Mouse (Mus musculus): ENCODE measurements around the gene Ints1.
A peak's percentile ranks its signal among the peaks of the same experiment; 100 is the strongest.

The Ints1 gene

DNA sequence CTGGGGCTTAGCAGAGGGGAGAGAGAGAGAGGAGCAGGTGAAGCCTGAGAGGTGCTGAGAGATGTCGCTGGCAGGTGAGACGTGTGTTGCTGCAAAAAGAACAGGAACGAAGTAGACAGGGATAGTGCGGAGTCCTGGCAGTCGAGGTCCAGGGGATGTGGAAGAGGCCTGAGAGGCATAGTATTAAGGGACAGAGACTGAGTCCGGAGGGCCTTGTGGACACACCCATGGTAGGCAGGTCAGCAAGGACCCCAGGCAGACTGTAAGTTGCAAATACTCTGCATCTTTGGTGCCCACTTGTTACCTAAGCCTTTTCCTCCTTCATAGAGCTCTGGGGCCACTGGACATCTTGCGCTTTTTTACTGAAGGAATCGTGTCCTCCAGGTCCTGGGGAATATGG is 25.8 kb upstream of the Ints1 start:
- DNase-seq (ENCODE audit: low read depth, low spot score) = no peak

DNA sequence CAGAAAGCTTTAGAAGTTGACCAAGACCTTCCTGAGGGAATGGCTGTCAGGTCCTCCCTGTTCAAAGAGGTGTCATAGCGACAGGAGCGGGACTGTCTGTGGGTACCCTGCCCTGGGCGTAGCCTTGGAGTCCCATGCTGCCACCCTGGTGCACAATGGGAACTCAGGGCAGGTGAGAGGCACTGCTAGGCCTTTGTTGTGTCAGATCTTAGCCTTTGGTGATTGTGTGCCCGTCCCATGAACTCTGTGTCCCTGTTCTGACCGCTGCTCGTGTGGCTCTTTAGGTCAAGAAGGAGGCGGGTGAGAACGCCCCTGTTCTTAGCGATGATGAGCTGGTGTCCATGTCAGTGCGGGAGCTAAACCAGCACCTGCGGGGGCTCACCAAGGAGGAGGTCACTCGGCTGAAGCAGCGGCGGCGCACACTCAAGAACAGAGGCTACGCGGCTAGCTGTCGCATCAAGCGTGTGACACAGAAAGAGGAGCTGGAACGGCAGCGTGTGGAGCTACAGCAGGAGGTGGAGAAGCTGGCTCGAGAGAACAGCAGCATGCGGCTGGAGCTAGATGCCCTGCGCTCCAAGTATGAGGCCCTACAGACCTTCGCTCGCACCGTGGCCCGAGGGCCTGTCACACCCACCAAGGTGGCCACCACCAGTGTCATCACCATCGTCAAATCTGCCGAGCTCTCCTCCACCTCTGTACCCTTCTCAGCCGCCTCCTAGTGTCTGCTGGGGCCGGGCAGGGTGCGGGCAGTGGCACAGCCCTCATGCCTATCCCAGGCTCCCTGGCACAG is 24.5 kb upstream of the Ints1 start:
- DNase-seq (ENCODE audit: low read depth, low spot score) = no peak

DNA sequence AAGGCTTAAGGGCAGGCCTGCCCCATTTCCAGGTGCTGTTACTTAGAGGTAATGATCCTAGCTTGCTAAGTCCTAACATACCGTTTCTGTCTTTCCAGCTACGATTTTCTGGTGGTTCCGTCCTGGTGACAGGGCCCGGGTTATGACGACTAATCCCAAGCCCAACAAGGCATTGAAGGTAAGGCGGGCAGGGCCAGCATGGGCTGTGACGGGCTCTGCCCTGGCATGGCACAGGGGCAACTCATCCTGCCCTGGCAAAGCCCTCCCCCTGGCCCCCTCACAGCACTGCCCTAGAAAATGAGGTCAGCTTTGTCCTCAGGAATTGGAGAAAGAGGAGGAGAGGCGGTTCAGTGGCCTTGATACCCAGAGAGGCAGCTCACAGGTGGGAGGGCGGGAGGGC is 23.6 kb upstream of the Ints1 start:
- DNase-seq (ENCODE audit: low read depth, low spot score) = no peak

DNA sequence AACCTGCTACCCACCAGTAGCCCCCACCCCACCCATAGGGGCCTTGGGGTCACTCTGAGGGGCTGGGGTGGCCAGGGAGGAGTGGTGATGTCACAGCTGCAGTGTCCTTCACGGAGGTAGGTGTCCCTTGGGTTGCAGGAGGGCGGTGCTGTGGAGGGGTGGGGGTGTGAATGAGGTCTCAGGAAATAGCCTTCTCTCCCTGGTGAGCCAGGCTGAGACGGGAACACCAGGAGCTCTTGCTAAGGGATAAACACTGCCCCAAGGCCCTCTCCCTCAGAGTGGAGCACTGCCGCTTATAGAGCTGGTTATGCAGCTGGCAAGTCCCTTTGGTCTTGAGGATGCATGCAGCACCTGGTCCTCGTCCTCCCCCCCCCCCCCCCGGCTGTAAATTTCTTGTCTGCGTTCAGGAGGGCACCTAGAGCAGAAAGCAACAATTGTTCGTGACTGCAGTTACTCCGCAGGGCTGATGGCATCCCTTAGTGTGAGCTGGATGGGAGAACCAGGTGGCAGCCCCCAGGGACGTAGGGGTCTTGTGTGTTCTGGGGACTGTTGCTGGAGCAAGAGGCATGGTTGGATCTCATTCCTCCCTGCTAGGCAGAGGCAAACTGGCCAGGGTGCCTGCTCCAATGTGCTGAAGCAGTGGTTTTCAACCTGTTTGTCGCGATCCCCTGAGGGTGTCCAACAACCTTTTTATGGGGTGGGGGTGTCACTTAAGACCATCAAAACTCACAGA is 22.9 kb upstream of the Ints1 start:
- no peak for DNase-seq (ENCODE audit: low read depth, low spot score)

DNA sequence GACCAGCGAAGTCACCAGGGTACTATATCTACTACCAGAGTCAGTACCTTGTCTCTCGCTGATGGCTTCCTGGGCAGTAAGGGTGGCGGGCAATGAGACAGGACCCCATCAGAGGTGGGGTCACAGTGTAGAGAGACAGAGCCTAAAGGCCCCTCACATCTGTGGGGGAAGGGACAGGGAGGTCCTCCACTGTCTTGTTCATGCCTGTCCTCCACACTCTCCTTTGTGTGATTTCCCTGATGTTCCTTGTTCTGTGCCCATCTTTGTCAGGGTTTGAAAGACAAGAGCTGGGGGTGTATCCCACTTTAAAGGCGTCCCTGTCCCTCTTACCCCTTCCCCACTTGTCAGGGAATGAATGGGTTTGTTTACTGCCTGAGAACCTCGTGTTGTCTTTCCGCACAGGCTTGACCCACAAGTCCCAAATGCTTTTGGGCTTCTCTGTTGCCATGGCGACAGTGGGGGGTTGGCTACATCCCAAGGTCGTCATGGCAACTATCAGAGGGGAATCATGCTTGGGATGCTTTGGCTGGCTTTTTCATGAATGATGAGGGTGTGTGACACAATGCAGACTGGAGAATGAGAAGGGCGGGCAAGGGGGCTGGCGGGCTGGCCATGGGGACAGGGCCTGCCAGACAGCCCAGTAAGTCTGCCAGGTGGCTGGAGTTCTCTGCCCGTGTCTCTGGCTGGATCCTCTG is 22.1 kb upstream of the Ints1 start:
- DNase-seq (ENCODE audit: low read depth, low spot score) = no peak

DNA sequence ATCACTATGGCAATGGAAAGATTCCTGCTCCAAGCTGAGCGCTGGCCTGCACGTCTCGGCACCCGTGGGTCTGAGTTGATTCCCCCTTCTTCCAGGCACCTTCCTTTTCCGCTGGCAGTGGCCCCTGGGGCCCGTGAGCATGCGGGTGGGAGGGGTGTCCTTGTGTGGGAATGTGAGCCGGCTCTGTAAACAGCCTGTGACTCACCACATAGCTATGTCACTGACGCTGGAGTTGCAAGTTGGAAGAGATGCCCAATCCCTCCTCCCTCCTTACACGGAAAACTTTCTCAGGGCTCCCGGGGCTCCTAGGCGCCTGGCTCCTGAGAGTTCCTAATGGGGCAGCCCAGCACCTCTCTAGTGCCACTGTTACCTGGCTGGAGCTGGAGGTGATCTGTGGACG is 21.4 kb upstream of the Ints1 start:
- DNase-seq (ENCODE audit: low read depth, low spot score) = no peak

DNA sequence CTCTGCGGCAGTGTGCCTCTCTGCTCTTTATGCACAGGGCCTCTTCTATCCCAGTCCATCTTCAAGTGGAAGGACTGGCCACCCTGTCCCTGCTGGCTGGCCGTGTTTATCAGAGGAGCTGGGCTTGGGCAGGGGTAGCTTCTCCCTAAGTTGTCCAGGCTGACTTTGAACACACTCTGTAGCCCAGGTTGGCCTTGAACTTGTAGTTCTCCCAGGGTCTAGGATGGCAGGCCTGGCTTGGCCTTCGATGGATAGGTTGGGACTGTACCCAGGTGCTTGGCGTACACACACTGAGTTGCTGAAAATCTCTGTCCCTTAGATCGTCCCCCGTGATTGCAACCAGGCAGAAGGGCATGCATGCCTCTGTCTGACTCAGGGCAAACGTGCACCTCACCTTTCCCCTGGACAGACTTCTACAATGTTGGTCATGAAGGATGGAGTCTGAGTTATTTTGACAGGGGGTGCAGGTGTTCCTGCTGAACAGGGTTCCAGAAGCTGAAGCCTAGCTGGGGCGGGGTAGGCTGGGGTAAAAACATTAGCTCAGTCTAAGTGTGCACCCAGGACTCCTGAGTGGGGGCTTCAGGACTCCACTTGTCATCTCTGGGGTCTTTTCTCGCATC is 20.6 kb upstream of the Ints1 start:
- no peak for DNase-seq (ENCODE audit: low read depth, low spot score)

DNA sequence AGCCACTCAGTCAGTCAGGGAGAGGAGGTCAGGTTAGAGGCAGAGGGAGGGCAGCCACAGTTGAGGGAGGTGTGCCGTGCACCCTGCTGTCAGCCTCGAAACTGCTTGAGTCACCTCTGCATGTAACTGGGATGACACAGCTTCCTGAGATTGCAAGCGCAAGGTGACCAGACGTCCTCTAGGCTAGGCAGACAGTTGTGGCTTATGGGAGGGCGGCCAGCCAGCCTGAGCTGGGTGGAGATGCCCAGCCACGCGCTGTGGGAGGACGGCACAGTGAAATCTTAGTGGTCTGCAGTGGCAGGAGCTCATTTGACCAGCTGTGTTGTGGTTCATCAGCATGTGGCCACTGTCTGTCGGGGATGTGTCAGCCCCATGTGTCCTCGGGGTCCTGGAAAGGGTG is 19.5 kb upstream of the Ints1 start:
- DNase-seq (ENCODE audit: low read depth, low spot score) = peak; percentile 46

DNA sequence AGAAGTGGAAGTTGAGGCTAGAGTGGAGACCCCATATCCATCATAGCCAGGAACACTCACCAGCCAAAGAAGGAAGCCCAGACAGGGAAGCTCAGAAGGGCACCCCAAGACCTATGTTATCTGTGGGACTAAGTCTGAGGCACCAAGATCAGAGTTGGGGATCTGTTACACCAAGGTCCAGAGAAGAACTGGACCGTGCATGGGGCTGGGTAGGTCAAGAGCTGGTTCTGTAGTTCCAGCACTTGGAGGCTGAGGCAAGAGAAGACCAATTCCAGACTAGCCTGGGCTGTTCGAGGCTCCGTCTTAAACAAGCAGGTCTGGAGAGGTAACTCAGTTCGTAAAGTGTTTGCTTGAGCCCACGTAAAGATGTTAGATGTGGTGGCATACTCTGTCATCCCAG is 18.7 kb upstream of the Ints1 start:
- no peak for DNase-seq (ENCODE audit: low read depth, low spot score)

DNA sequence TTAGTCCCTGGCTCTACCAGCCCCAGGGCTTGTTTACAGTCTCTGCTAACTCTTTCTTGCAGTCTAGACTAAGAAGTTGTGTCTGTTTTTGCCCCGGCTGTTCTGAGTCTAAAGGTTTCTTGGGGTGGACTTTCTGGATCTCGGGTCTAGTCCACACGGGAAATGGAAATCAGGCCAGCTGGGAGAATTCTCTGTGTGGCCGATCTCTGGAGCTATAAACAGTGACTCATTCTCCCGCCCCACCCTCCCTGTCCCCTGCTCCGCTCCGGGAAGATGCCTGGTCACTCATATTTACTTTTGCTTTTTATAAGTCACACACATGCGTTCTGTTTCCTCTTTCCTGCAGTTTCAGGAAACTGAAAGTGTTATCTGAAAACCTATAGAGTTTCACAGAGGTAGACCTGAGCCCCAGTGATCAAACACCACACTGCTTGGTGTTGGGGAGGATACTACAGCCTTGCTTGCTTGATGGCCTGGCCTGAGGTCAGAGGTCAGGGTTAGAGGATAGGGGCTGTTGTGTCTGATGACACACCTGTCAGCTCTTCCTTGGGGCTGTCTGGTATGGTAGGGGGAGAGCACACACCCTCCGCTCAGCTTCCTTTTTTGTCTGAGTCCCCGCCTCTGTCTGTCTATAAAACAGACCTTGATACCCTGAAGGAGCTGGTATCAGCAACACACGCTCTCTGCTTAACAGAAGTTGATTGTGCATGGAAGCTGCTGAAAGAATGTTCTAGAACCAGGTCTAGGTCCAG is 18.0 kb upstream of the Ints1 start:
- DNase-seq (ENCODE audit: low read depth, low spot score) = peak; percentile 48

DNA sequence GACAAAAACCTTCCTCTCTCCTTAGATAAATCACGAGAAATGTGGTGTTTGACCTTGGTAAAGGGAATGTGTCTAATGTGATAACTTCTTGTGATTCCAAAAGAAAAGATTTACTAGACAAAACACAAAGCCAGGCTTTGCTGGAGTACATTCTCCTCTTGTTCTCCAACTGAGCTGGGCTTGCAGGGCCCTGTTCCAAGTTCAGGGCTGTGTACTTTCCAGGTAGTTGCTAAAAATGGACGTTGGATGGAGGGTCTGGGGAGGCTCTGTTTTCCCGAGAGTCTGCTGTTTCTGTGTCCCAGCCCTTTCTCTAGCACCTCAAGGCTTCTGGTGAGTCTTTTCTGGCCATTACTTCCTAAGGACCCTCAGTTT is 17.5 kb upstream of the Ints1 start:
- no peak for DNase-seq (ENCODE audit: low read depth, low spot score)

DNA sequence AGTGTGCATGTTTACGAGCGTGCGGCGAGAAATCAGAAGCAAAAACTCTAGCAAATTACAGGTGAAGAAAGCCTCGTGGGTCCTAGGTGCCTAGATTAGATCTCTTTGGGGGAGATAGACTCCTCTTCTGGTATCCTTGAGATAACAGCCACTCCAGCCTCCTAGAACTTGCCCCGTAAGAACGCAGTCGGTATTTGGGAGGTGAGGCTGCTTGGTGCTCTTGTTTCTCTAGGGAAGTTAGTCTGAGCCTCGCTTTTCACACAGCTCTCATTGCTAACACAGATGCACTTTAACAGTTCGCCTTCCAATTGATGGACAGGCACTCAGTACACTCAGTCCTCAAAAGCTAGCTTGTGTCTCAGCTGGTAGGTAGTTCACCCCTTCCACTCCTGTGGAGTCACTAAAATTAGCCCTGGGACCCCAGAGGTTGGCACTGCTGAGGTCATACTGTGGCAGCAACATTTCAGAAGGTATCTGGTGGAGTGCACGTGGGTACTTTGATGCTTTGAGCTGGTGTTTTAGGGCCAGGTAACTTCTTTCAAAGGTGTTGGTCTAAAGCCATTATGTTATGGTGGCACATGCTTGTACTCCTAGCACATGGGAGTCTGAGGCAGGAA is 16.8 kb upstream of the Ints1 start:
- DNase-seq (ENCODE audit: low read depth, low spot score) = peak; percentile 30

DNA sequence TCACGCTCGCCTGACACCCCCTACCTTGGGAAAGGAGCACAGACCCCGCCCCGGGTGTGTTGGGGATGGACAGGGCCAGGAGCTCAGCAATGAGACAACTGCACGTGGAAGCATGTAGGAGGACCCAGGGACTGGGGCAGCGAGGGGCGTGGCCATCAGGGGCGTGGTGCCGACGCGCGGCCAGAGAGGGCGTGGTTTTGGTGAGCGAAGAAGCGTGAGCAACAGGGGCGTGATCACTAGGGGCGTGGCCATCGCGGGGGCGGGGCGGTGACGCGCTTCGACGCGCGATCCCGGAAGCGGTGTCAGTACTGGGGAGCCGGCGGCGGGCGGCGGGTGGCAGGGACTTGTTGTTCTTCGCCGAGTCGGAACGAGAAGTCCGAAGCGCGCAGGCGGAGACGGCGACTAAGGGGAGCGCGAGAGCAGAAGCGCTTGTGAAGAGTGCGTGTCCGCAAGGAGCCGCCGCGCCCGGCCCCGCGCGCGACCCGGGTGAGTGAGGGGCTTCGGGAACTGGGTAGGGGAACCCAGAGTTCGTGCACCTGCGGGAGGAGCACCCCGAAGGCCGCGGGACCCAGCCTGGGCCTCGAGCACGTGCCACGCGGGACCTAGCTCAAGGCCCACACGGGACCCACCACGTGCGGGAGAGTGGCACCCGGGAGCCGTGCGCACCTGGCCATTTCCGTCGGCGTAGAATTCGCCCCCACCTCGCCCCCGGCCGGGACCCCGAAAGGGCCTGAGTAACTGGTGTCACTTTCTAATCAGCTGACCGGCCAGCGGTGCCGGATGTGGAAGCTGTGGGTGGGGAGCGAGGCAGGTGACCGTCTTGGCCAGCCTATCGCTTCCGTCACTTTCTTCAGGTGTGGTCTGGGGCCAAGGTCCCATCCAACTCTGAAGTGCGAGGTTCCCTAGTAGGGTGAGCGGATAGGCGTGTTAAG is 16.0 kb upstream of the Ints1 start, which contains the start of gene Mafk:
Mafk (plus strand) TSS at position 287 of the 932 bp plus-strand sequence.
- peak; percentile 98 for DNase-seq (ENCODE audit: low read depth, low spot score)

DNA sequence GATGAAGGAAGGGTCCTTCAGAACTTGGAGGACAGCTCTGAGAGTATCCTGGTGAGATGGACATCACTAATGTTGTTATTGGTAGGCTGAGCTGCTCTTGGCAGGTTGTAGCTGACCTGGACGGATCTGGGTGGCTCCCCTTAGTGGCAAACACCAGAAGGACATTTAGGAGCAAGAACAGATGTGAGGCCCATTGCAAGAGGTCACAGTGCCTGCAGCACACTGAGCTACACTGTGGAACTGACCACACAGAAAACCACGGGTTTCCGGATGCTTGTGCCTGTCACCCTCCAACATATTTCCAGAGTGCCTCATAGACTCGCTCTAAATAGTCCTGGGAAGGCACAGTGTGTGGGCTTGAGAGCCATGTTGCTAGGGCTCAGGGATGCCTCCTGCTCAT is 14.0 kb upstream of the Ints1 start:
- no peak for DNase-seq (ENCODE audit: low read depth, low spot score)

DNA sequence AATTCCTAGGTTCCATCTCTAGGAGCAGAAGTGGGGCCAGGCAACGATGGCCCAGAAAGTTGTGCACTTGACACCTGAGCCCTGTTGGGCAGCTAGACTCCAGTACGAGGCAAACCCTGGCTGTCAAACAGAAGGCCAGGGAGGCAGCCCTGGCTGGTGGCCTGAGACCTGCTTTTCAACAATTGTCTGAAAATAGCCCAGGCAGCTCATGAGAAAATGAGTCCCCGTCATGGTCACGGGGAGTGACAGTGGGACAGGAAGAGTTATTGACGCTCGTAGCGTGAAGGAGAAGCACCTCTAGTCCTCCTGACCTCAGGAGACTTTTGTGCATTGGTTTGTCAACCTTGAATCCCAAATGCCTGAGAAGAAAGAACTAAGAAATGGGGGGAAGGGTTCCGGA is 5.9 kb upstream of the Ints1 start:
- DNase-seq (ENCODE audit: low read depth, low spot score) = no peak

DNA sequence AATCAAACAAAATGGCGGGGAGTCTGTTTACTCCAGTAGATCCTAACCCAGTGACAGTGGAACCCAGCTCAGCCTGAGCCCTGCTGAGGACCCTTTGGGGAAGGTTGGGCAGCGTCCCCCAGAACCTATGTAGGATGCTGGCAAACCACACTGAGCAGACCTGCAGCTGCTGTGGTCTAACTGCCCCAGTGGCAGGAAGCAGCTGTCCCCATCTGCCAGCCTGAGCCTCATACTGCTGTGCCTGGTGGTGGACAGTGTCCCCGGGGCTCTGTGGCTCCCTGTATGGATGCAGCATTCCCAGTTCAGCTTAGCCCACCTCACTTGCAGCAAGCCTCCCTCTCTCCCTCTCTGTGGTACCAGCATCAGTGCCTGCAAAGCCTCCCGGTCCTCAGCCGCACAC is 1.5 kb upstream of the Ints1 start:
- DNase-seq (ENCODE audit: low read depth, low spot score) = no peak

DNA sequence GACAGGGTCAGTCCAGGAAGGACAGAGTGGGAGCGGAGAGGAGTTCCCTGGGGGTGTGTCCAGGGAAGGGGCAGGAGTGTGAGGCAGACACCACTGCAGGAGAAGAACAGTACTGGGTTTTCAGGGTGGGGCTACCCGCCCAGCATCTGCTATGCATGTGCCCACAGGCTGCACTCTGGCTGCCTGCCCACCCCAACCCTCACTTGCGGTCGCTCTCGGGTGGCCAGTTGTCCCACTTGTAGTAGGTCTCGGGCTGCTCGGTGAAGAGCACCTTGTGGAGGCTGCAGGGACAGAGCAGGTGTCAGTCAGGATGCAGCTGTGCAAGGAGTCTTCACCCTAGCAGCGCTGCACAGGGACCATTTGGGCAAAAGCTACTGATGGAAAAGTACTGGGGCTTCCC is 7.3 kb downstream of the Ints1 start:
- DNase-seq (ENCODE audit: low read depth, low spot score) = no peak

DNA sequence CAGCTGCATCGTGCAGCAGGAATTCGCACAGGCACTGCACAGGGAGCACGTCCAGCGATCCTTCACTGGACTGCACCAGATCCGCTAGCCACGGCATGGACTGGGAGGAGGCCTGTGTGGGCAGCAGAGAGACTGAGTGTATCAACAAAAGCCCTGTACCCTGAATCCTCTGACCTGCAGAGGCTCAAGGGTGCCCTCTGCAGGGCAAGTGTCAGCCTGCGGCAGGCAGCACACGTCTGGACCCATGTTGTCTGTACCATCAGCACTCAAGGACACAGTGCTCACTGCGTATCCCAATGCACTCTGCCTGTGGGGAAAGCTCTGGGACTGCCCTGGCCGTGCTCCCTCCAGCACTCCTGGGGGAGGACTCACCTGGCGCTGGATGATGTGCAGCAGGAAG is 11.2 kb downstream of the Ints1 start:
- no peak for DNase-seq (ENCODE audit: low read depth, low spot score)

DNA sequence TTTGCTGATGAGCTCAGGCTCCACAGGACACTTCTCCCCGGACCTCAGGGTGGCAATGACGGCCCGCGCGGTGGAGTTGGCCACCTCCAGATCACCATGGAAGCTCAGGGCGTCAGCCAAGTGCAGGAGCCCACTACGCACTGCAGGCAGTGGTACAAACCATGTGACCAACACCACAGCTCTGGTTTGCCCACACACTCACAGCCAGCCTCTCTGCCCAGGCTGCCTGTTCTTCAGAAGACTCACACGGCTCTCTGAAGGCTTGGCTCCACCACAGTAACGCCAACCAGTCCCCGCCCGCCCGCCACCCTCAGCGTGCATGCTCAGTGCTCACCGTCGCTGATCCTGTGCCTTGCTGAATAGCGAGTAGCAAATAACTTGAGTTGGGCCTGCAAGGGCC is 17.4 kb downstream of the Ints1 start:
- DNase-seq (ENCODE audit: low read depth, low spot score) = no peak

DNA sequence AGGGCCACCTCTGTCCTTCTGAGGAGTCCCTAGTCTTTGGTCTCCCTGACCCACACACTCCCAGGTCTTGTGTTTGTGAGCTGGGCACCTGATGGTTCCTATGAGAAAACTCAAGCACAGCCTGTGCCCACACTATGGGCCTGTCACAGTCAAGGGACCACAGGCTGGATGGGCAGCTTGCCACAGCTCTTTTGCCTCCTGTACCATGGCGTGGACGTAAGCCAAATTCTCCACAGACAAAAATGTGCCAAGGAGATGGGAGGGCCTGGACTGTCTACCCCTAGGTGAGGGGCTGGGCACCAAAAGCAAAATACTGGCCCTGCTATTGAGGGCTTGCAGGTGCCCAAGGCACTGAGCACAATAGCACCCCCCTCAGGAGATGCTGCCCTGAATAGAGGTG is 18.9 kb downstream of the Ints1 start:
- no peak for DNase-seq (ENCODE audit: low read depth, low spot score)

Data from CD4-positive helper T cell, adult 2 months (primary cell).